Mouse (Mus musculus): Measurements from ENCODE around the gene Pla2g10. TPM values are rescaled to one million over a fixed set of nuclear protein-coding genes. Genes with fewer than 3 reads are reported as not detected.
"Not testable (repeated sequence)": the region's sequence is repeated elsewhere in the genome, so short reads cannot be mapped to it uniquely, and the experiment has no call there.

Pla2g10 gene
- polyA plus RNA-seq, 1 experiment from 2014 or later = 0.16 TPM

DNA sequence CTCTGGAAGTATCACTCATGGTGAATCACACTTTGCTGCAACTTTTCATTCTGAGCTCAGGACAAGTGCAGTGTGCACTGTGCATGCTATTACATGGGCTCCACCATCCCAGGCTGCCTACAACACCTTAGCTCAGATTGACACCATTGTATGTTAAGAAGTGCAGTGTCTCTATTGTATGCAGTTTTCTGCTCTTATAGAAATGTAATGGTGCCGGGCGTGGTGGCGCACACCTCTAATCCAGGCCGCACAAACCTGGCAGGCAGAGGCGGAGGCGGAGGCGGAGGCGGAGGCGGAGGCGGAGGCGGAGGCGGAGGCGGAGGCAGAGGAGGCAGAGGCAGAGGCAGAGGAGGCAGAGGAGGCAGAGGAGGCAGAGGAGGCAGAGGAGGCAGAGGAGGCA, 19.8 kb upstream of the Pla2g10 start:
- H3K9me3 ChIP-seq = no peaks in the 10 kb centered on the region
- H3K27me3 ChIP-seq (replicated peaks) = peaks cover 5% of the 10 kb centered on the region
- WGBS = 84% methylated on average over 13 of the region's 13 CpGs
- H3K4me3 ChIP-seq = no peak overlapping the region
- H3K36me3 ChIP-seq = no peaks in the 10 kb centered on the region
- H3K4me1 ChIP-seq = no peaks in the 10 kb centered on the region
- no peak overlapping the region for H3K27ac ChIP-seq (replicated peaks)
- no peak overlapping the region for H3K4me2 ChIP-seq
- no peak for ATAC-seq (ENCODE audit: extremely low read depth, insufficient number of reproducible peaks, low FRiP score, low TSS enrichment)
- H3K9ac ChIP-seq = no peak overlapping the region

DNA sequence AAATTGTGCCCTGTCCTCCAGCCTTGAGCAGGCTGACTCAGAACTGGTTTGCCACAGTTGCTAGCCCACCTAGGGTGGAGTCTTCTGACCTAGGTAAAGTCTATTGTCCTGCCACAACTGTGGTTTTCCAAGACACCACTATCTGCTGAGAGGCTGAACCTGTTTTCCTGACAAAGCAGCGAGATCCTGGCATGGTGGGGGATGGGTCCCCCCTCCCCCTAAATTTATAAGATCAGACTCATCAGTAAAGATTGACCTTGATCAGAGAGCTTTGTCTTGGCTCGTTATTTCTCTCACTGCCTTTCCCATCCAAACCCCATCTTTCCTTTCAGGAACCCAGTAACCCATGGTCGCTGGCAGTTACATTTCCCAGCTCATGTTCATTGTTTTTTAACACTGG, 19.2 kb upstream of the Pla2g10 start:
- no peak for ATAC-seq (ENCODE audit: extremely low read depth, insufficient number of reproducible peaks, low FRiP score, low TSS enrichment)
- Histone ChIP-seq H3K27ac (replicated peaks) (no peak overlapping the region), H3K9me3 (no peaks in the 10 kb centered on the region), H3K36me3 (no peaks in the 10 kb centered on the region), H3K4me2 (no peak overlapping the region), H3K9ac (no peak overlapping the region), H3K4me3 (no peak overlapping the region), H3K27me3 (replicated peaks) (peaks cover 5% of the 10 kb centered on the region), H3K4me1 (no peaks in the 10 kb centered on the region)
- 54% methylated on average over 3 of the region's 3 CpGs for WGBS

DNA sequence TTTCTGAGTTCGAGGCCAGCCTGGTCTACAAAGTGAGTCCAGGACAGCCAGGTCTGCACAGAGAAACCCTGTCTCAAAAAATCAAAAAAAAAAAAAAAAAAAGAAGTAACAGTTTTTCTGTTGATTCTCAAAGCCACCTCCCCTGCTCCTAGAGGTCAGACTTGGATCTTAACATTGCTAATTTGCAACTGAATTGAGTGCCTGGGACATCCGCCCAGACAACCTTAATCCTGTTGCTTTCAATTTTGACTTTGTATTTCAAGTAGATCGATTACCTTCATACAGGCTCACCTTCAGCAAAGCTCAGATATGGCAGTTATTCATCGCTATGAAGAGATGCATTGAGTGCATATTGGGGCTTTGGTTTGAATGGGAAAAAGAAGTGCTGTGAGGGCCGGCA, 18.5 kb upstream of the Pla2g10 start:
- H3K9me3 ChIP-seq = no peaks in the 10 kb centered on the region
- H3K4me3 ChIP-seq = no peak overlapping the region
- no peak overlapping the region for H3K9ac ChIP-seq
- no peak overlapping the region for H3K4me2 ChIP-seq
- no peak overlapping the region for H3K27ac ChIP-seq (replicated peaks)
- no peaks in the 10 kb centered on the region for H3K36me3 ChIP-seq
- H3K4me1 ChIP-seq = no peaks in the 10 kb centered on the region
- H3K27me3 ChIP-seq (replicated peaks) = peaks cover 5% of the 10 kb centered on the region
- WGBS = 58% methylated on average over 5 of the region's 5 CpGs
- no peak for ATAC-seq (ENCODE audit: extremely low read depth, insufficient number of reproducible peaks, low FRiP score, low TSS enrichment)

DNA sequence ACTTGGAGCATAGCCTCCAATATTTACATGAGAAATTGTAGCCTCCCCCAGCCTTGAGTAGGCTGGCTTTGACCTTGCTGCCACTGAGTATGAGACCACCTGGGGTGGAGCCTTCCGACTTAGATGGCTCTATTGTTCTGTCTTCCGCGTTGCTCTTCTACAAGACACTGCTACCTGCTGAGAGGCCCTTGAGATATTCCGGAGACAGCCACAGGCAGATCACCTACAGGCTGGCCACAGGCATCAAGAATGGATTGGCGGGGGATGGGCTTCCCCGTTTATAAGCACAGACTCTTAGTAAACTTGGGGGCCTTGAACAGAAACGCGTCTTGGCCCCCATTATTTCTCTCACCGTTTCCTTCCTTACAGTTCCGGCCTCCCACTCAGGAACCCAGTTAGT, 18.0 kb upstream of the Pla2g10 start:
- H3K27ac ChIP-seq (replicated peaks); ATAC-seq (ENCODE audit: extremely low read depth, insufficient number of reproducible peaks, low FRiP score, low TSS enrichment); H3K4me2 ChIP-seq; H3K9ac ChIP-seq; H3K4me1 ChIP-seq; H3K9me3 ChIP-seq; H3K27me3 ChIP-seq (replicated peaks); H3K36me3 ChIP-seq; H3K4me3 ChIP-seq: not testable (repeated sequence)
- 23% methylated on average over 10 of the region's 10 CpGs for WGBS

DNA sequence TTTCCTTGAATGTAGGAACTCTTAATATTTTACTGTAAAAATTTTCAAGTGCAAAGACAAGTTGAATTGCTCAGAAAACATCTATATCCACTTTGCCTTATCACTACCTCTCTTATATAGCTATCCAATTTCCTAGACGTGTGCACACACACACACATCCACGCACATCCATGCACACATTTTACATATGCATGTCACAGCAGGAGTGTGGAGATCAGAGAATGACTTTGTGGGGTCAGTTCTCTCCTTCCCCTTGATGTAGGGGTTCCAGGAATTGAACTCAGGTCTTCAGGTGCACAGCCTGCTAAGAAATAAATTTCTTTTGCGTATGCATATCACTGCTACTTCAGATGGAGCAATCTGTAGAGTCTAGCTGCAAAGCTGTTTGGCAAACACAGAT, 17.3 kb upstream of the Pla2g10 start:
- ATAC-seq (ENCODE audit: extremely low read depth, insufficient number of reproducible peaks, low FRiP score, low TSS enrichment) = no peak
- no peak overlapping the region for H3K4me2 ChIP-seq
- no peaks in the 10 kb centered on the region for H3K36me3 ChIP-seq
- no peak overlapping the region for H3K27ac ChIP-seq (replicated peaks)
- no peak overlapping the region for H3K9ac ChIP-seq
- no peak overlapping the region for H3K4me3 ChIP-seq
- WGBS = 62% methylated on average over 3 of the region's 3 CpGs
- no peaks in the 10 kb centered on the region for H3K4me1 ChIP-seq
- H3K9me3 ChIP-seq = no peaks in the 10 kb centered on the region
- peaks cover 5% of the 10 kb centered on the region for H3K27me3 ChIP-seq (replicated peaks)

DNA sequence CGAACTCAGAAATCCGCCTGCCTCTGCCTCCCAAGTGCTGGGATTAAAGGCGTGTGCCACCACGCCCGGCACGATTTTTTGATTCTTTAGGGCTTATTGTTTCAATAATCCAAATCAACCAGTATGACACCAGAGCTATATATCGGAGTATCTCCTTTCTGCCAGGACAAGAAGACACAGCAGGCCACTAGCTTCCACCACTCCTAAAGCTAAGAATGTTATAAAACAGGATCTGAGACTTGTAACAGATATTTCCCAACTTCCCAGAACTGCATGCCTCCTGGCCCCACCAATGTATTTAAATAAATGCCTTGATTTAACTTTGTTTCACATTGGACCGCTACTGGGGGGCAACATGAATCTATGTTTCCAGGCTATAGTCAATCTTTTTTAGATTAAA, 16.9 kb upstream of the Pla2g10 start:
- H3K9me3 ChIP-seq = no peaks in the 10 kb centered on the region
- H3K27ac ChIP-seq (replicated peaks) = no peak overlapping the region
- WGBS = 83% methylated on average over 8 of the region's 8 CpGs
- no peak overlapping the region for H3K9ac ChIP-seq
- no peaks in the 10 kb centered on the region for H3K36me3 ChIP-seq
- no peak overlapping the region for H3K4me2 ChIP-seq
- no peaks in the 10 kb centered on the region for H3K4me1 ChIP-seq
- H3K27me3 ChIP-seq (replicated peaks) = peaks cover 5% of the 10 kb centered on the region
- no peak for ATAC-seq (ENCODE audit: extremely low read depth, insufficient number of reproducible peaks, low FRiP score, low TSS enrichment)
- H3K4me3 ChIP-seq = no peak overlapping the region

DNA sequence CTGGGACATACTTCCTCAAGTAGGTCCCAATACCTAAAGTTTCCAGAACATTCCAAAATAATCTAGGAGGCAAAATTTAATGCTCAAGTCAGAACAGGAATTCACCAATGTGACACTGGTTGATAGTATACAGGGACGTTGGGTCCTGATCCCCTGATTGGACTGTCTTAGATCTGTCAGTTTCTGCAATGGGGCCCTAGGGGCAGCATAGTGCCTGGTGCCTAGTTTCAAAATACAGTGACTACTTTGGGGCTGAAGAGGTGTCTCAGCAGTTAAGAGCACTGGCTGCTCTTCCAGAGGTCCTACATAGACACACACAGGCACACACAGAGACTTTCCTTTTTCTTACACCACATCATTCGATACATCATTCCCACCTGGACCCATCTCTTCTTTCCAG, 10.1 kb upstream of the Pla2g10 start:
- ATAC-seq (ENCODE audit: extremely low read depth, insufficient number of reproducible peaks, low FRiP score, low TSS enrichment) = no peak
- Histone ChIP-seq H3K9me3 (no peaks in the 10 kb centered on the region), H3K4me1 (no peaks in the 10 kb centered on the region), H3K4me2 (no peak overlapping the region), H3K27ac (replicated peaks) (no peak overlapping the region), H3K36me3 (no peaks in the 10 kb centered on the region), H3K27me3 (replicated peaks) (no peaks in the 10 kb centered on the region), H3K4me3 (no peak overlapping the region), H3K9ac (no peak overlapping the region)
- 56% methylated on average over 2 of the region's 2 CpGs for WGBS

DNA sequence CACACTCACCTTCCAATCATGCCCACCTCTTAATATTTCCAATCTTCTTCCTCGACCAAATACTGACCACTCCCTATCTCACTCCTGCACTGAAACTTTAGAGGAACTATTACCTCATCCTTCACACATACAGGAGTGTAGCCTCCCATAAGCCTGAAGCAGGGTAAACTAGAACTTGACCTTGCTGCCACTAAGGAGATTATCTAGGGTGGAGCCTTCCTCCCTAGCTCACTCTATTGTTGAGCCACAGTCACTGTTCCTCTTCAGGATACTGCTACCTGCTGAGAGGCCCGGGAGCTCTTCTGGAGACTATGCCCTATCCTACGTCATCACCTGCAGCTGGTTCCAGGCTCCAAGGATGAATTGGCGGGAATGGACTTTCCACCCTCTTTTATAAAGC, 8.3 kb upstream of the Pla2g10 start:
- H3K4me1 ChIP-seq; H3K9me3 ChIP-seq; H3K36me3 ChIP-seq; H3K27me3 ChIP-seq (replicated peaks); H3K9ac ChIP-seq; H3K4me2 ChIP-seq; H3K4me3 ChIP-seq; H3K27ac ChIP-seq (replicated peaks); ATAC-seq (ENCODE audit: extremely low read depth, insufficient number of reproducible peaks, low FRiP score, low TSS enrichment): not testable (repeated sequence)
- 48% methylated on average over 4 of the region's 4 CpGs for WGBS

DNA sequence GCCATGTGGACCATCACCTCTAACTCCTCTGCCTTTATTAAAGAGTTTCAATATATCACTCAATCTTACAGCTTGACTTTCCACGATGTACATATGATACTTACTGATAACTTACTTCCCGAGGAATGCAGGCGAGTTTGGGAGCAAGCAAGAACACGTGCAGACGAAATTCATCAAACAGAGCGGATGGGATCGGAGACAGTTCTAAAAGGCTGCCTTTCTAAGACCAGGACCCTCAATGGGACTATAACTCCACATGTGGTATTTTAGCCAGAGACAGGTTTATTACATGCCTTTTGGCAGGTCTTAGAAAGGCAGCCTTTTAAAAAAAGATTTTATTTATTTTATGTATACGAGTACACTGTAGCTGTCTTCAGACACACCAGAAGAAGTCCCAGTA, 5.2 kb upstream of the Pla2g10 start:
- no peak overlapping the region for H3K9ac ChIP-seq
- no peak overlapping the region for H3K4me2 ChIP-seq
- H3K27me3 ChIP-seq (replicated peaks) = peaks cover 4% of the 10 kb centered on the region; the same call in 1 of the 2 replicates
- H3K27ac ChIP-seq (replicated peaks) = no peak overlapping the region
- H3K4me1 ChIP-seq = peaks cover 2% of the 10 kb centered on the region
- WGBS = 77% methylated on average over 8 of the region's 8 CpGs
- no peaks in the 10 kb centered on the region for H3K36me3 ChIP-seq
- no peak for ATAC-seq (ENCODE audit: extremely low read depth, insufficient number of reproducible peaks, low FRiP score, low TSS enrichment)
- no peak overlapping the region for H3K4me3 ChIP-seq
- no peaks in the 10 kb centered on the region for H3K9me3 ChIP-seq

DNA sequence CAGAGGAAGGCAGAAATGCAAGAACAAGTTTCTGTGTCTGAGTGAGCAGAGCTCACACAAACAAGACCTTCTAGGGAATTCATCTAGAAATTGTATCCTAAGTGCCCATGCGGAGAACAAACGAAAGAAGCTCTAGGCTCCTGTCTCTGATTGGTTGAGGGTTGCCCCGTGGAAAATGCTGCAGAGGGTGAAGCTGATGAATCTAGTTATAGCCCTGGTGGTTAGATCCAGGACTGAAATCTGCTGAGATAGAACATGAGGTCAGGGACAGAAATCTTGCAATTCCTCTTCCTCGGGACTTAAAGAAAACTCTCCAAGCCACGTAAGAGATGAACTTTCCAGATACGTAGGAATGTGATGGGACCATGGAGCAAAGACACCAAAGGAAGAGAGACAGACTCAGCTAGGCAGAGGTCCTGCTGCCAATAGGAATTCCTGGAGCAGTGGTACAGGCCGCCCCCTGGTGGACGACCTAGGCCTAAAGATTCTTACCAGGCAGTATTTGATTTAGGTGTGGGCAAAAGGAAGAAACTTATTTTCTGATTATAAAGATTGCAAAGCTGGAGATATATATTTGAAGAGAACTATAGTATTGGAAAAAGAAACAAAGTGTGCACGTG, 2.8 kb upstream of the Pla2g10 start:
- no peaks in the 10 kb centered on the region for H3K9me3 ChIP-seq
- H3K27me3 ChIP-seq (replicated peaks) = peaks cover 14% of the 10 kb centered on the region
- H3K9ac ChIP-seq = no peak overlapping the region
- no peak overlapping the region for H3K4me2 ChIP-seq
- H3K36me3 ChIP-seq = no peaks in the 10 kb centered on the region
- H3K27ac ChIP-seq (replicated peaks) = no peak overlapping the region
- 15% methylated on average over 9 of the region's 9 CpGs for WGBS
- peaks cover 9% of the 10 kb centered on the region for H3K4me1 ChIP-seq
- H3K4me3 ChIP-seq = no peak overlapping the region
- no peak for ATAC-seq (ENCODE audit: extremely low read depth, insufficient number of reproducible peaks, low FRiP score, low TSS enrichment)

DNA sequence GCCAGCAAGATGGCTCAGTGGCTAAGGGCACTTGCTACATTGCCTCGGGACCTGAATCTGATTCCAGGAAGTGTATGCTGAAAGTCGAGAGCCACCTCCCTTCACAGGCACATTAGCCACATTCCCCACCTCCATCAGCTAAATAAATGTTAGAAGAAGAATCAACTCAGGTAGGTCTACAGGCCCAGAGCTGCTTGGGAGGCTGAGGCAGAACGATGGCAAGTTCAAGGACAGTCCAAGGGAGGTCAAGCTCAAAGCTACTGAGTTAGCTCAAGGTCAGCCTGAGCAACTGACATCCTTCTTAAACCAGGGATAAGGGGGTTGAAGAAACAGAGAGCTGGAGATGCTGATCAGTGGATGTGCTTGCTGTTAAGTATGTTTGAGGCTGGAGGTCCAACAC, 2.0 kb upstream of the Pla2g10 start:
- Histone ChIP-seq H3K9me3 (no peaks in the 10 kb centered on the region), H3K4me3 (no peak overlapping the region), H3K4me1 (peaks cover 9% of the 10 kb centered on the region), H3K36me3 (no peaks in the 10 kb centered on the region), H3K27me3 (replicated peaks) (peaks cover 14% of the 10 kb centered on the region), H3K27ac (replicated peaks) (no peak overlapping the region), H3K4me2 (no peak overlapping the region), H3K9ac (no peak overlapping the region)
- ATAC-seq (ENCODE audit: extremely low read depth, insufficient number of reproducible peaks, low FRiP score, low TSS enrichment) = no peak
- 65% methylated on average over 3 of the region's 3 CpGs for WGBS

DNA sequence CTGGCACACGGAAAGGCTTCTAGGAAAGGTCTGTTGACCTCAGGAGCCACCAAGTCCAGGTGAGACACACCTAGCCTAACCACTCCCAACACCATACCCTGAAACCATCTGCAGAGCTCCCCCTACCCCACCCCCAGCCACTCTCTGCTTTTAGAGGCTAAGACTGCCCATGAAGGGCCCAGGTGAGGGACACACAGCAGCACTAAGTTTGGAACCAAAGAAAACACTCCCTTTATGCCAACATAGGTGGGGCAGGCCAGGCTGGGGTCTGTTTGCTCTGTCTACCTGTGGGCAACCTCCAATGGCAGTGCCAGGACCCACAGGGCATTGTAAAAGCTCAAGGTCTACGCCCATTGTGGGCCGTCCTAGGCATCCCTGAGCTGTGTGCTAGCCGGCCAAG, 1.4 kb downstream of the Pla2g10 start:
- Histone ChIP-seq H3K4me1 (peaks cover 9% of the 10 kb centered on the region), H3K4me2 (no peak overlapping the region), H3K27me3 (replicated peaks) (peaks cover 14% of the 10 kb centered on the region), H3K9me3 (no peaks in the 10 kb centered on the region), H3K9ac (no peak overlapping the region), H3K4me3 (no peak overlapping the region), H3K36me3 (no peaks in the 10 kb centered on the region), H3K27ac (replicated peaks) (no peak overlapping the region)
- no peak for ATAC-seq (ENCODE audit: extremely low read depth, insufficient number of reproducible peaks, low FRiP score, low TSS enrichment)
- WGBS = 76% methylated on average over 4 of the region's 4 CpGs
